Mouse (Mus musculus): ENCODE measurements around the gene Coq8a.

Coq8a gene

GRCm38 (mm10) chr1:180116525-180116924 lies 82.9 kb downstream of the Coq8a start:
- ATAC-seq (ENCODE audit: low TSS enrichment): no peak
